Mouse (Mus musculus) heart, postnatal 4 days (tissue): ENCODE results near the gene Olfr1124. TPM values are rescaled to one million over a fixed set of nuclear protein-coding genes. Genes with fewer than 3 reads are reported as not detected.
"Not testable (repeated sequence)": the region's sequence is repeated elsewhere in the genome, so short reads cannot be mapped to it uniquely, and the experiment has no call there.

Experiments
- DNase-seq: peaks from one replicate; pipeline ENCODE4 v3.0.0; 2021
- total RNA-seq, 2 experiments: library from RNA; stranded (reverse); gene quantifications; 2 replicates each; pipeline ENCODE4 v1.2.3; 2021

Olfr1124 gene
- total RNA-seq, result not detected

- no peak for DNase-seq
Observed at GRCm38 (mm10) chr2:87429975-87430374, at the start of gene Olfr1124. Gene Olfr1124 (plus strand): TSS chr2:87430275.

GRCm38 (mm10) chr2:87383935-87384334, 46.1 kb upstream of the Olfr1124 start:
- DNase-seq, result no peak

- DNase-seq, result no peak
Observed at GRCm38 (mm10) chr2:87385549-87385948, 44.5 kb upstream of the Olfr1124 start, which contains the start of gene Olfr1122. Gene Olfr1122 (plus strand): TSS chr2:87385849.

GRCm38 (mm10) chr2:87393605-87394004, 36.5 kb upstream of the Olfr1124 start:
- DNase-seq, result not testable (repeated sequence)

- DNase-seq, result not testable (repeated sequence)
Observed at GRCm38 (mm10) chr2:87394686-87395085, 35.4 kb upstream of the Olfr1124 start.

- no peak for DNase-seq
Observed at GRCm38 (mm10) chr2:87416335-87416734, 13.7 kb upstream of the Olfr1124 start, which contains the start of gene Olfr1123. Gene Olfr1123 (plus strand): TSS chr2:87416635.

GRCm38 (mm10) chr2:87437731-87438130, 7.7 kb downstream of the Olfr1124 start:
- no peak for DNase-seq

- DNase-seq, result no peak
Observed at GRCm38 (mm10) chr2:87453662-87454061, 23.6 kb downstream of the Olfr1124 start, which contains the start of gene Olfr1126. Gene Olfr1126 (plus strand): TSS chr2:87453962.

- no peak for DNase-seq
Observed at GRCm38 (mm10) chr2:87461769-87462168, 31.7 kb downstream of the Olfr1124 start.

GRCm38 (mm10) chr2:87480207-87480606, 50.1 kb downstream of the Olfr1124 start:
- DNase-seq, result no peak

- no peak for DNase-seq
Observed at GRCm38 (mm10) chr2:87481158-87481557, 51.1 kb downstream of the Olfr1124 start.

GRCm38 (mm10) chr2:87482276-87482675, 52.2 kb downstream of the Olfr1124 start:
- DNase-seq, result no peak

Other genes with a start within 250 kb of the Olfr1124 start
- not detected for gene Olfr1112, start 242.5 kb upstream of the Olfr1124 start, total RNA-seq
- gene Olfr1113, start 221.3 kb upstream of the Olfr1124 start, total RNA-seq, result not detected
- not detected for gene Olfr1115, start 182.3 kb upstream of the Olfr1124 start, total RNA-seq
- not detected for gene Olfr1116, start 162.7 kb upstream of the Olfr1124 start, total RNA-seq
- gene Olfr1118, start 122.7 kb upstream of the Olfr1124 start, total RNA-seq, result not detected
- gene Olfr1120, start 75.5 kb upstream of the Olfr1124 start, total RNA-seq, result not detected
- not detected for gene Olfr1121, start 60.4 kb upstream of the Olfr1124 start, total RNA-seq
- under 1 TPM in 1 of 2 experiments, not detected in 1; 0.05 TPM for gene Olfr1122, start 44.4 kb upstream of the Olfr1124 start, total RNA-seq
- gene Olfr1123, start 13.6 kb upstream of the Olfr1124 start, total RNA-seq, result not detected
- gene Olfr1126, start 23.7 kb downstream of the Olfr1124 start, total RNA-seq, result not detected
- gene Pramel7, start 66.8 kb downstream of the Olfr1124 start, total RNA-seq, result not detected
- gene Pramel6, start 76.3 kb downstream of the Olfr1124 start, total RNA-seq, result not detected
- not detected for gene Olfr153, start 101.5 kb downstream of the Olfr1124 start, total RNA-seq
- gene Olfr1128, start 115.3 kb downstream of the Olfr1124 start, total RNA-seq, result not detected
- gene Olfr1129, start 143.6 kb downstream of the Olfr1124 start, total RNA-seq, result not detected
- gene Olfr1130, start 175.9 kb downstream of the Olfr1124 start, total RNA-seq, result not detected
- not detected for gene Olfr1131, start 196.8 kb downstream of the Olfr1124 start, total RNA-seq
- not detected for gene Olfr1132, start 207.3 kb downstream of the Olfr1124 start, total RNA-seq
- gene Olfr1133, start 217.1 kb downstream of the Olfr1124 start, total RNA-seq, result not detected
- not detected for gene Olfr1134, start 228.2 kb downstream of the Olfr1124 start, total RNA-seq
- gene Olfr1135, start 243.4 kb downstream of the Olfr1124 start, total RNA-seq, result not detected